Mouse (Mus musculus) embryonic facial prominence, embryonic 11.5 days (tissue): ENCODE measurements at regions not wholly inside any gene's neighbourhood (a gene's known extent, or its start where the extent isn't known, plus 50 kb on each side); places are given as distances from the start of the nearest gene placed in this dataset.

Source experiments
- ATAC-seq: fragments of 200-750 bp; cut with Nextera tagmentation; replicated peaks from 2 replicates; pipeline ENCODE4 v1.8.0; 2017; ENCODE audit warnings: low read depth; ENCODE audit not compliant: insufficient number of reproducible peaks, low FRiP score, low TSS enrichment
- DNase-seq: peaks from one replicate; pipeline ENCODE4 v3.0.0-alpha.2; 2015; ENCODE audit warnings: low spot score
- H3K27ac ChIP-seq: fragments of 300-500 bp; sonication (generic); replicated peaks from 2 replicates; pipeline ENCODE4 v1.5.1; 2014; ENCODE audit warnings: mild to moderate bottlenecking, low read depth, low read length, control low read depth
- H3K27me3 ChIP-seq: fragments of 300-500 bp; sonication (generic); 2 replicates; pipeline ENCODE4 v1.6.1; 2014; ENCODE audit warnings: mild to moderate bottlenecking, low read length, moderate library complexity, mixed read lengths; ENCODE audit not compliant: control insufficient read depth, insufficient read depth
- H3K36me3 ChIP-seq: fragments of 300-500 bp; sonication (generic); replicated peaks from 2 replicates; pipeline ENCODE4 v1.6.1; 2014; ENCODE audit warnings: low read depth, mild to moderate bottlenecking, low read length, moderate library complexity, mixed read lengths; ENCODE audit not compliant: control insufficient read depth, insufficient read depth
- H3K4me1 ChIP-seq: fragments of 300-500 bp; sonication (generic); 2 replicates; pipeline ENCODE4 v1.6.1; 2014; ENCODE audit warnings: low read length, mixed read lengths; ENCODE audit not compliant: control insufficient read depth, insufficient read depth
- H3K4me2 ChIP-seq: fragments of 300-500 bp; sonication (generic); 2 replicates; pipeline ENCODE4 v1.6.1; 2014; ENCODE audit warnings: low read depth, mild to moderate bottlenecking, control low read depth, low read length, moderate library complexity
- H3K4me3 ChIP-seq: fragments of 300-500 bp; sonication (generic); 2 replicates; pipeline ENCODE4 v1.5.1; 2014; ENCODE audit warnings: low read depth, low read length, control low read depth
- H3K9ac ChIP-seq: fragments of 300-500 bp; sonication (generic); replicated peaks from 2 replicates; pipeline ENCODE4 v1.6.1; 2014; ENCODE audit warnings: mild to moderate bottlenecking, control low read depth, low read length
- H3K9me3 ChIP-seq: fragments of 300-500 bp; sonication (generic); replicated peaks from 2 replicates; pipeline ENCODE4 v1.6.1; 2016; ENCODE audit warnings: mild to moderate bottlenecking, low read length, inconsistent platforms, mixed read lengths; ENCODE audit not compliant: control insufficient read depth
- WGBS: fragments of 180-500 bp; shearing (Covaris S2); extraction: QIAGEN DNeasy Blood & Tissue Kit; methylation state at CpG from one replicate; pipeline ENCODE4 v1.1.7; 2014; 5-methylcytosine and 5-hydroxymethylcytosine counted together

DNA sequence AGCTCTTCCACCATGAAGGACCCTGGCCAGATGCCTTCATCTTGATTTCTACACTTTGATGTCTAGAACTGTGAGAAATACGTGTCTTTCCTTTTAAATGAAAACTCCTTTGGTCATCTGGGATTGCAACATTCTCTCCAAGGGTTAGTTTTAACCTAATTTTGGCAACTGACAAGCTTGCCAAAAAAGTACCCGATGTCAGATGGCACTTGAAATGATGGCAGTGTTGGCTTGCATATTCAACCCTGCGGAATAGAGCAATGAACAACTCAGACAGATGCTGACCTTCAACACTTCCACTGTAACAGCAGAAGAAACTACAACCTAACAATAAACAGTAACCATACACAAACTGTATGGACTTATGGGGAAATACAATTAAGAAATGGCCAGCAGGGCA lies 286.9 kb upstream of the Sfrp2 start:
- no peaks in the 10 kb centered on the region for H3K36me3 ChIP-seq
- ATAC-seq (no peak), DNase-seq (no peak)
- H3K9me3 ChIP-seq = no peaks in the 10 kb centered on the region
- H3K27me3 ChIP-seq = no peaks in the 10 kb centered on the region
- H3K4me2 ChIP-seq = no peak overlapping the region
- H3K4me3 ChIP-seq = no peak overlapping the region
- 91% methylated on average over 3 of the region's 3 CpGs for WGBS
- H3K27ac ChIP-seq = no peak overlapping the region
- no peak overlapping the region for H3K9ac ChIP-seq
- H3K4me1 ChIP-seq = no peaks in the 10 kb centered on the region

GRCm38 (mm10) chr3:83480176-83480575 lies 285.9 kb upstream of the Sfrp2 start:
- no peak overlapping the region for H3K4me2 ChIP-seq
- DNase-seq (no peak), ATAC-seq (no peak)
- no peaks in the 10 kb centered on the region for H3K36me3 ChIP-seq
- WGBS = 85% methylated on average over 1 of the region's 1 CpGs
- no peak overlapping the region for H3K27ac ChIP-seq
- H3K4me3 ChIP-seq = no peak overlapping the region
- no peaks in the 10 kb centered on the region for H3K9me3 ChIP-seq
- no peaks in the 10 kb centered on the region for H3K27me3 ChIP-seq
- H3K9ac ChIP-seq = no peak overlapping the region
- no peaks in the 10 kb centered on the region for H3K4me1 ChIP-seq

DNA sequence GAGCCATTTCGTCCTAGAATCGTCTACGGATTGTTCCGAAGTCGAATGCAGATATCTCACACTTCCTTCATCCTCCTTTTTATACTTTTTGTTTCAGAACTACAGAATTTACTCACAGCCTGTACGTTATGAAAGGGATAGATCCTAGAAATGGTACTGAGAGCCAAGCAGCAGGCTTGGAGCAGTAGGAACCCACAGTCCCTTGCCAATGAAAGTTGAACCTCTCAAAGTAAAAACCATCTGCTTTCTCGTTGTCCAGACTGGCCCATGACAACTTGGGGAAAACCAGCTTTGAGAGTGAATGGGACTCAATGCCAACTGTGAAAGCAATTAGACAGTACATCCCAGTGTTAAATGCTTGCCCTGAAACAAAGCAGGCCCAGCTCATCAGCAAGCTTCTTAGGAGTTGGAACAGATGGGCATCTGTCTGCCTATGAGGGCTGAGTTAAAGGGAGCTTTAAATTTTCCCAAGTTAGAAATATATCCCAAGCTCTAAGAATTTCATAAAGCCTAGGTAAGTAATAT lies 279.9 kb upstream of the Sfrp2 start:
- ATAC-seq (no peak), DNase-seq (no peak)
- H3K4me3 ChIP-seq = no peak overlapping the region
- H3K27ac ChIP-seq = no peak overlapping the region
- H3K4me2 ChIP-seq = no peak overlapping the region
- no peaks in the 10 kb centered on the region for H3K4me1 ChIP-seq
- no peaks in the 10 kb centered on the region for H3K36me3 ChIP-seq
- H3K9ac ChIP-seq = no peak overlapping the region
- H3K9me3 ChIP-seq = no peaks in the 10 kb centered on the region
- 85% methylated on average over 7 of the region's 7 CpGs for WGBS
- H3K27me3 ChIP-seq = no peaks in the 10 kb centered on the region

- H3K9ac ChIP-seq = no peak overlapping the region
- no peak overlapping the region for H3K4me2 ChIP-seq
- no peaks in the 10 kb centered on the region for H3K4me1 ChIP-seq
- H3K36me3 ChIP-seq = no peaks in the 10 kb centered on the region
- H3K27me3 ChIP-seq = no peaks in the 10 kb centered on the region
- H3K27ac ChIP-seq = no peak overlapping the region
- ATAC-seq = no peak
- no peaks in the 10 kb centered on the region for H3K9me3 ChIP-seq
- no peak for DNase-seq
- no peak overlapping the region for H3K4me3 ChIP-seq
- WGBS = 41% methylated on average over 1 of the region's 1 CpGs
Observed at GRCm38 (mm10) chr3:83495584-83495983, 270.5 kb upstream of the Sfrp2 start.

DNA sequence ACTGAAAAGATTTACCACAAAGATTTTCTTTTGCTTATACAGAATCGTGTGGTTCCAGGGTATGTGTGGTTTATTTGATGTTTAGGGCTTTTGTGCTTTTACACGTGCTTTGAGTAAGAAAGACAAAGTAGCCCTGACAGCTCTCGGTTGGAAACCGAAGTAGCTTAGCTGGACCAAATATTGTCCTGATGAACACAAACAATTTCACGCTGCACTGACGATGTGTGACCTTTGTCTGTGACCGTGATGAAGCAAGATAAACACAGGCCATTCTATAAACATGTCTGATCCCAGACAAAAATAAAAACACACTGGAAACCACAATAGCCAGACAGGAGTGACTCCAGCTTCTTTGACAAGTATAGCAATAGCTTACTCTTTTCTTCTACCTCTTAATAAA lies 262.2 kb upstream of the Sfrp2 start:
- no peak for ATAC-seq
- Histone ChIP-seq H3K9ac (no peak overlapping the region), H3K9me3 (no peaks in the 10 kb centered on the region), H3K4me2 (no peak overlapping the region), H3K4me1 (no peaks in the 10 kb centered on the region), H3K36me3 (no peaks in the 10 kb centered on the region), H3K4me3 (no peak overlapping the region), H3K27me3 (no peaks in the 10 kb centered on the region), H3K27ac (no peak overlapping the region)
- peak; percentile 35 for DNase-seq
- WGBS = 42% methylated on average over 7 of the region's 7 CpGs

DNA sequence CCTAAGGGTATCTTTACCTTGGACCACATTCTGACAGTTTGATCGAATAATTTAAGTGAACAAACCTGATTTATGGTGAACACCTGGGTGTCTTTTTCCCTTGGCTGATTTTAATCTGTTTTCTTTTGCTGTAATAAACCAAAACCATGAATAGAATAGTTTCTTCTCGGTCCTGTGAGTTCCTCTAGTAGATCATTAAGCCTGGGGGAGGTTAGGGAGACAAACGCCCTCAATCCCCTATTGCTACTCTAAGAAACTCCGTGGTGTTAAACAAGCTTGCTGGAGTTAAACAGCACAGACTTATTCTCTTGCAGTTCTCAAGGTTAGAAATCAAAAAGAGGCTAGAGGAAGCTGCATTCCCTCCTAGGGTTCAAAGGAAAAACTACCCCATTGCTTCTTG lies 249.5 kb upstream of the Sfrp2 start:
- H3K4me2 ChIP-seq = no peak overlapping the region
- WGBS = 74% methylated on average over 4 of the region's 4 CpGs
- H3K27me3 ChIP-seq = no peaks in the 10 kb centered on the region
- no peak overlapping the region for H3K27ac ChIP-seq
- DNase-seq (no peak), ATAC-seq (no peak)
- H3K9me3 ChIP-seq = no peaks in the 10 kb centered on the region
- H3K9ac ChIP-seq = no peak overlapping the region
- H3K36me3 ChIP-seq = no peaks in the 10 kb centered on the region
- no peaks in the 10 kb centered on the region for H3K4me1 ChIP-seq
- H3K4me3 ChIP-seq = no peak overlapping the region

DNA sequence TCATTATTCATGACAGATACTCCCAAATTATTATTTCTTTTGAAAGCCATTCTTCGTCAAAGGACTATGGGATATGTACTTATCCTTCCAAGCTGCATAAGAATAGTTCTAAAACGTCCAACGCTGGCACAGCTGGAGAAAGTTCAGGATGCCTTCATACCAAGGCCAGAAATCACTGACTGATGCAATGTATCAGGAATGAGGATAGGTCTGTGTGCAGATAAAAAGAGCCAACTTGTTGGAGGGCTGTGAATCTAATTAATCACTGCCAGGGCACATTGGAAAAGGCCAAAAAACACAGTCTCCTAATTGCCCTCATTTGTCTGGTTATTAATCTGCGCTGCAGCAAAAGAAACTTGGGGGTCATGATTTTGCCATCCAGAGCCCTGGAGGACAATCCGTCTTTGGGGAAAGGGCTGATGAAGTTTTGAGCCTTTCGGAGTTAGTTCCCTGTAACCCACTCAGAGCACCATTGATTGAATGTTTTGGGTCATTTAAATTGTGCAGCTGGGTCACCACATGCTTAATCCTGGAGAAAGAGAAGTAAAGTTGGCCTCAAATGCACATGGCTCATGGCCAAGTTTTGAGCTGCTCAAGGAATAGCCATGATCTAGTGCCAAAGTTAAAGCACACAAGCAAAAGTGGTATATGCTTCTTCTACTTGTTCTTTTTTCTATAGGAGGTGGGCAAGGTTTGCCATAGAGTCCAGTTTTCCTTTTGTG lies 248.0 kb upstream of the Sfrp2 start:
- ATAC-seq = no peak
- no peaks in the 10 kb centered on the region for H3K36me3 ChIP-seq
- H3K9ac ChIP-seq = no peak overlapping the region
- H3K27ac ChIP-seq = no peak overlapping the region
- no peak overlapping the region for H3K4me3 ChIP-seq
- H3K27me3 ChIP-seq = no peaks in the 10 kb centered on the region
- WGBS = 79% methylated on average over 6 of the region's 6 CpGs
- H3K4me1 ChIP-seq = no peaks in the 10 kb centered on the region
- H3K9me3 ChIP-seq = no peaks in the 10 kb centered on the region
- no peak overlapping the region for H3K4me2 ChIP-seq
- DNase-seq = no peak

GRCm38 (mm10) chr3:83530243-83530847 lies 235.8 kb upstream of the Sfrp2 start:
- Histone ChIP-seq H3K4me1 (no peaks in the 10 kb centered on the region), H3K4me2 (no peak overlapping the region), H3K4me3 (no peak overlapping the region), H3K27ac (no peak overlapping the region), H3K27me3 (no peaks in the 10 kb centered on the region), H3K9me3 (no peaks in the 10 kb centered on the region), H3K36me3 (no peaks in the 10 kb centered on the region), H3K9ac (no peak overlapping the region)
- WGBS = 61% methylated on average over 4 of the region's 4 CpGs
- ATAC-seq (no peak), DNase-seq (no peak)
